Mouse (Mus musculus) mouse embryonic stem cell (cell line): Measurements from ENCODE around the gene Ptpn14.

Experiments
- in situ Hi-C, 2 experiments: fragments of 300-500 bp; cut with MboI; formaldehyde crosslinking; loops; 1 replicate in 1 of 2; 3 replicates in 1 of 2; pipeline ENCODE4 v1.14.3; 2019 to 2020; ENCODE audit warnings: low sequenced_read_pairs in 2 of 2, low pct_unique_long_range_greater_than_20kb in 1 of 2, mixed read lengths in 1 of 2; ENCODE audit not compliant: unreplicated experiment in 1 of 2

The Ptpn14 gene

GRCm38 (mm10) chr1:189834166-189834565 lies 106.1 kb downstream of the Ptpn14 start:
- in situ Hi-C loops, result no loop called here

DNA sequence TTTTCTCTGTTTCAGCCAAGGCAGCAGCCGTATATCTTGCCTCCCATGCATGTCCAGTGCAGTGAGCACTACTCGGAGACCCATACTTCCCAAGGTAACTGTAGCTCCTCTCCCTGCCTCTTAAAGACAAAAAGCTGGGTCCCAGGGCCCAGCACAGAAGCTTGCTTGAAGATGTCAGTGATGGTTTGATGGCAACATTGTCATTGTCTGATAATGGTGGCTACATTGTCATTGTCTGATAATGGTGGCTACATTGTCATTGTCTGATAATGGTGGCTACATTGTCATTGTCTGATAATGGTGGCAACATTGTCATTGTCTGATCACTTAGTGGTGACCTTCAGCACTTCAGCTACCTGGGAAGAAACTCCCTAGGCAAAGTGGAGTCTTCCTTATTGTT lies 118.3 kb downstream of the Ptpn14 start:
- in situ Hi-C loops, result no loop called here

- in situ Hi-C loops, result no loop called here
Measured at GRCm38 (mm10) chr1:189849550-189849949, 121.5 kb downstream of the Ptpn14 start.

DNA sequence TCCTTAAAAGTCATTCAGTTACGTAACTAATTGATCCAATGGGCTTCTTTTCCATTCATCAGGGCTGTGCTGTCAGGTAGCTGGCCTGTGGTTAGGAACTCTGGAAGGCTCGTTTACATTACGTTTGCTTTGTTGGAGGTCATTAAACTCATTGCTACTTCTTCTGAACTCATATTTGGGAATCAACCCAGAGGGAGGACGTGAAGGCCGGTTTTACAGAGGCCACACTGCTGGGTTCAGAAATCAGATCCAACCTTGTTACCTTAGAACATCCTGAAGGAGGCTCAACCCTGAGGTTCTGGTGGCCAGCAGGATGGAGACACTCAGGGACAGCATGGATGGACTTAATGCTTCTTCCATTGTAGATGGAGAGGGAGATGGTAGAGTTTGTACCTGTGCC lies 124.0 kb downstream of the Ptpn14 start:
- in situ Hi-C loops, result no loop called here

DNA sequence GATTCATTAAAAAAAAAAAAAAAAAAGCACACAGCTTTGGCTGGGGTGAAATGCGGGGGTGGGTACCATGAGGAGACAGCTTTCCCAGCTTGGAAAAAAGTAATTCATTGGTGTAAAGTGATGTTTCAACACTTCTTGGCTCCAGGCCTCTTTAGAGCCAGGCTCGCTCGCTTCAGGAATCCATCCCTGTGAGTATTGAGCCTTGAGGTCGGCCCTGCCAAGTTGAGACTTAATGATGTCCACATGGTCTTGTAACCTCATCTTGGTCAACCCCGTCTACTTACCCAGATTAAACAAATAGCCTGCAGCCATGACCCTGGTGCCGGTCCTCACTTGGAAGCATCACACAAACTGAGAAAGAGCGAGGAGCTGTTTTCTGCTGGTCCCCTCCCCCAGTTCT lies 124.4 kb downstream of the Ptpn14 start:
- in situ Hi-C loops, result no loop called here

GRCm38 (mm10) chr1:189854646-189855045 lies 126.6 kb downstream of the Ptpn14 start:
- in situ Hi-C loops, result no loop called here

DNA sequence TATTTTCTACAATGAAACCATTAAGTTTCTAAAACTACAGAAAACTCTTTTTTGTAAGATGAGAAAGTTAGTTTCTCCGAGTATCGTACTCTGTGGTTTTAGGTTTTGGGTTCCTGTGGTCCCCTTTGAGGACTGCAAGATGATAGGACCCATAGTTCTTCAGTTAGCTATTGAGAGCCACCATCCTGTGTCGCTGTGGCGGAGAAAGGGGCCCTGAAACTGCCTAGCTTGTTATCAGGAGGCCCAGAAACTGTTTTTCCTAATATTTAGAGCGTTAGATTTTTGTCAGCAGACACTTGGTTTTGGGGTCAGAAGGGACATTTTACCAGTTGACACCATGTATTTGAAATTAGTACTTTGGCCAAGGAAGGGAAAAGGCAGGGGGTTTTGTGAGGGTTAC lies 127.7 kb downstream of the Ptpn14 start:
- in situ Hi-C loops, result no loop called here

- in situ Hi-C loops, result no loop called here
Measured at GRCm38 (mm10) chr1:189858377-189858776, 130.3 kb downstream of the Ptpn14 start.

DNA sequence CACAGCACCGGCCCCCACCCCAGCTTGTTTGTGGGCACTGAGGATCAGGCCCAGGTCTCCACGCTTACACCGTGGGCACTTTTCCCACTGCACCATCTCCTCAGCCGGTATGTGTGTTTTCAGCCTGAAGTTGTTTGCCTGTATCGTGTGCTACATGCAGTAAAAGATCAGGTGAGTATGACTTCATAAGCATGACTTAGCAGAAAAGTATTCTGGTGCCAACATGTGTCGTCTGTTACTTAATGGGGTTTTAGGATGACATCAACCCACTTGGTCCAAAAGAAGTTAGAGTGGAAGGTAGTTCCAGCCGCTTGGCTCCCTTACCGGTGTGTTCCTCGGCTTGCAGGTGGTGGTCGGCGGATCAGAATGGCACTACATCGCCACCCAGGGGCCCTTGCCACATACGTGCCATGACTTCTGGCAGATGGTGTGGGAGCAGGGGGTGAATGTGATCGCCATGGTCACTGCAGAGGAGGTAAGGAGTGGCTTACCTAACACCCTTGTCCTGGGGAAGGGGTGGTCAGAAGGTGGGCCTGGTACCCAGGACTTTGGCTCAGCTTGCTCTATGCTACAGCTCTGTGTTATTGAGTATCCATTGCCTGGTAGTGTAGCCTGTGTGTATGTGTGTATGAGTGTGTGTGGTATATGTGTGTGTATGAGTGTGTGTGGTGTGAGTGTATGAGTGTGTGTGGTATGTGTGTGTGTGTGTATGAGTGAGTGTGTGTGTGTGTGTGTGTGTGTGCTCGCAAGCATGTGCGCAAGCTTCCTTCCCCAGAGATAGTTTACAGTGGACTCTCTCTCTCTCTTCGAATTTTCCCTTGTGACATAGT lies 132.3 kb downstream of the Ptpn14 start:
- in situ Hi-C loops, result no loop called here

DNA sequence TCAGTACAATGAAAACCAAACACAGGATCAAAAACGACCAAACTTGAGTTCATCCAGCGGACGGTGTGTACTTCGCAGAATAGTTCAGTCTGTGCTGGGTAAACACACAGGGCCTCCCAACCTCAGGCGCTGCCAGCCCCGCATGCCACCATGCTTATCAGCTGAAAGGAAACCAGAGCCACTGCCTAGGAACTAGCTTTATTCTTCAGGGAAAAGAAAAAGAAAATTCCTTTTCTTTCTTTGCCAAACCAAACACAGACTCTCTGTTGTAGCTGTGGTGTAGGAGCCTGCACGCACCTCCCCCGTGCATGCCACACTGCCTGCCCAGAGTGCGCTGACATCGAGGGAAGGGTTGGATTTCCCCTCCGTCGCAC lies 132.9 kb downstream of the Ptpn14 start:
- in situ Hi-C loops, result no loop called here

- in situ Hi-C loops, result no loop called here
Measured at GRCm38 (mm10) chr1:189863727-189864126, 135.7 kb downstream of the Ptpn14 start.

- in situ Hi-C loops, result no loop called here
Measured at GRCm38 (mm10) chr1:189864301-189864700, 136.2 kb downstream of the Ptpn14 start.

DNA sequence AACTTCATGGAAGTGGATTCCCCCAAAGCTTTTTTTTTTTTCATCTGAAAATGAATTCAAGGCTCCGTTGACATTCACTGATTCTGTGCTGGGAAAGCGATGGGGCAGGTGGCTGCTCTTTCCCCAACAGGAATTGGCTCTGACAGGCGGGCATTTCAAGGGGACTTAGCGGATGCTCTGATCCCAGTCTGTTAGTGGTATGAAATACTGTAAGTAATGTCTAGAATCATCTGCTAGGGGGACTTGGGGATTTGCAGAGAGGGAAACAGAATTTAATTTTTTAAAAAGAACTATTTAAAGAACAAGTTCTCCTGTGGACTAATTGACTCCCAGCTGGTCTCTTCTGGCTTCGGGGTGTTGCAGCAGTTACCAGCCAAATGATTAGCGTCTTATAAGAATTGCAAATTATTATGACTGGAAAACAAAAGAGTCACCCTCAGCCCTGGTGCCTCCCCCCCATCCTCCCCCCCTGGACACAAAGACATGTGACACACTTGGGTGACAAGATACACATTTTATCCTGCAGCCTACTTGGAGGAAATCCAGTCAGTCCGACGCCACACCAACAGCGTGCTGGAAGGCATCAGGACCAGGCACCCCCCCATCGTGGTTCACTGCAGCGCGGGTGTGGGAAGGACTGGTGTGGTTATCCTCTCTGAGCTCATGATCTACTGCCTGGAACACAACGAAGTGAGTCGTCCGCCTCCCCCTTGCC lies 136.9 kb downstream of the Ptpn14 start:
- in situ Hi-C loops, result no loop called here

DNA sequence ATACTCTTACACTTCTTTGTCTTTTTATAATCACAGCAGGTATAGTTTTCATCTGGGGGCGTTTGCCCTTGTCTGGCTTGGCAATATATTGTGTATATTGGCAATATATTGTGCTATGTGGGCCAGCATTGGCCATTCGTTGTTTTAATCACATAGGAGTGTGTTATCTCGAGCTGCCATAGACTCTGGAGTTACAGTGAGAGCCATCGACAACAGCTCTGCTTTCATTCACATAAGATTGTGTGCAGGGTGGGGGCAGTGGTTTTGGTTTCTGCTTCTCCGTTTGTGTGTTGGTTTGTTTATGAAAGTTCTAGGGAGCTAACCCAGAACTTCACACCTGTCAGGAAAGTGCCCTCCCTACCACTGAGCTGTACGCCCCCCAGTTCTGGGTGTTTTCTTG lies 138.6 kb downstream of the Ptpn14 start:
- in situ Hi-C loops, result no loop called here

DNA sequence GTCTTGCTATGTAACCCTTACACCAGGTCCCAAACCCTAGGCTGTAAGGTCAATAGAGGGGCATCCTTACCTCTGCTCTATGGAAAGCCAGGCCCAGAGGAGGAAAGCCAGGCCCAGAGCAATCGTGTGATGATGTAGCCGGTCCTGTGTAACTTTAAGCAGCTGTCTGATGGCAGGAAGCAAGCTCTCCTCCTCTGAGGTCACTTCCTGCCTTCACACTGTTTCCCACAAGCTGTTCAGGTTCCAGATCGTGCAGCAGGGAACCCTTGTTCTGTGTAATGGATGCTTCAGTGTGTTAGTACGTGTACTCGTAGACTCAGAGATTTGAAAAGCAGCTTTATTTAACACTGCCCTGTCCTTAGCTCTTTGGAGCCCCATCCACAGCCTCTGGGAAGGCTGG lies 139.0 kb downstream of the Ptpn14 start:
- in situ Hi-C loops, result no loop called here

GRCm38 (mm10) chr1:189867497-189867896 lies 139.4 kb downstream of the Ptpn14 start:
- in situ Hi-C loops, result no loop called here

GRCm38 (mm10) chr1:189868036-189868435 lies 140.0 kb downstream of the Ptpn14 start:
- in situ Hi-C loops, result no loop called here

DNA sequence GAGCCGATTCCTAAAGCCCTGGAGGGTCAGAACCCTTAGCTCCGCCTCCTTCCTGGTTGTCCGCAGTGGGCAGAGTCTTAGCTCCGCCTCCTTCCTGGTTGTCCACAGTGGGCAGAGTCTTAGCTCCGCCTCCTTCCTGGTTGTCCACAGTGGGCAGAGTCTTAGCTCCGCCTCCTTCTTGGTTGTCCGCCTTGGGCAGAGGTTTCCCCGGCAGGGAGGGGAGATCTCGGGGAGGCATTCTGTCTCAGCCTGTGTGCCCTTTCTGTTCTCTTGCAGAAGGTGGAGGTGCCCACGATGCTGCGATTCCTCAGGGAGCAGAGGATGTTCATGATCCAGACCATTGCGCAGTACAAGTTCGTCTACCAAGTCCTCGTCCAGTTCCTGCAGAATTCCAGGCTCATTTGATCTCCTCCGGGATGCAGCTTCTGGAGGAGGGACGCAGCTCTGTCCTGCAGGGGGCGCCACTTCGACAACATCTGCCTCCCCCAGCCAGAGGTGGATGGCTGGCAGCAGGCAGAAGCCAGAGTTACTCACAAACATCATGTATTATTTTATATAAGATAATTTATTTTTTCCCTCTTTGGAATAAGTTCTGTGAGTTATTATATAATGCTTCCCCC lies 141.7 kb downstream of the Ptpn14 start:
- in situ Hi-C loops, result no loop called here

DNA sequence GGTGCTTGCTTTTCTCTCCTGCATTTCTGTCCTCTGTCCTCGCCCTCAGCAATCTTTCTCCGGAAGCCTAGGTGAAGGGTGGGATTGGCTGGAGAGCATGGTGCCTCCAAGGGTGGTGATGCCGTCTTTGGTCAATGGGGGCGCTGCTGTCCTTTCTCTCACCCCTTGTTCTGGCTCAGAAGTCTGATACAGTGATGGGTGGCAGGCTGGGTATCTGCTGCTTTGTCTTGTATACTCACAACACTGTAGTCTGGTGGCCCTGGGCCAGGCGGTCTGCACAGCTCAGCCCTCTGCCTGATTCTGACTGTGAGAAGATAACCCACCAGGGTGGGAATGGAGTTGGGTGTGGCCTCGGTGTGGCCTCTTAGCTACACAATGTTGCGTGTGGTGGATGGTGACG lies 142.5 kb downstream of the Ptpn14 start:
- in situ Hi-C loops, result no loop called here

GRCm38 (mm10) chr1:189871625-189872024 lies 143.6 kb downstream of the Ptpn14 start:
- in situ Hi-C loops, result no loop called here
